Mouse (Mus musculus) midbrain, embryonic 12.5 days (tissue): ENCODE results near the gene Gatad2b. TPM values are rescaled to one million over a fixed set of nuclear protein-coding genes. Genes with fewer than 3 reads are reported as not detected.

ENCODE experiments used
- ATAC-seq: fragments of 200-750 bp; cut with Nextera tagmentation; 2 replicates; pipeline ENCODE4 v1.8.0; 2017; ENCODE audit warnings: low read depth, moderate TSS enrichment, moderate library complexity; ENCODE audit not compliant: low FRiP score
- H3K27ac ChIP-seq: fragments of 300-500 bp; sonication (generic); replicated peaks from 2 replicates; pipeline ENCODE4 v1.5.1; 2016; ENCODE audit warnings: mild to moderate bottlenecking
- H3K27me3 ChIP-seq: fragments of 300-500 bp; sonication (generic); 2 replicates; pipeline ENCODE4 v1.6.1; 2016; ENCODE audit warnings: mild to moderate bottlenecking
- H3K36me3 ChIP-seq: fragments of 300-500 bp; sonication (generic); 2 replicates; pipeline ENCODE4 v1.6.1; 2016
- H3K4me1 ChIP-seq: fragments of 300-500 bp; sonication (generic); 2 replicates; pipeline ENCODE4 v1.6.1; 2016
- H3K4me2 ChIP-seq: fragments of 300-500 bp; sonication (generic); replicated peaks from 2 replicates; pipeline ENCODE4 v1.6.1; 2016; ENCODE audit warnings: mild to moderate bottlenecking, moderate library complexity
- H3K4me3 ChIP-seq: fragments of 300-500 bp; sonication (generic); 2 replicates; pipeline ENCODE4 v1.5.1; 2016; ENCODE audit warnings: mild to moderate bottlenecking
- H3K9ac ChIP-seq: fragments of 300-500 bp; sonication (generic); replicated peaks from 2 replicates; pipeline ENCODE4 v1.6.1; 2016; ENCODE audit warnings: mild to moderate bottlenecking, moderate library complexity
- H3K9me3 ChIP-seq: fragments of 300-500 bp; sonication (generic); 2 replicates; pipeline ENCODE4 v1.6.1; 2016; ENCODE audit warnings: mild to moderate bottlenecking
- WGBS: fragments of 180-500 bp; shearing (Covaris S2); methylation state at CpG from one replicate; pipeline ENCODE4 v1.1.7; 2016; 5-methylcytosine and 5-hydroxymethylcytosine counted together
- polyA plus RNA-seq: library from polyadenylated mRNA; unstranded; fragments of >200 nt; fragmentation: Nextera tagmentation; extraction: Ambion mirVana; gene quantifications from 2 replicates; pipeline ENCODE4 v1.2.1, GENCODE M21; 2016

Gene Gatad2b
- polyA plus RNA-seq, 1 experiment from 2014 or later = 15.9 TPM

- Histone ChIP-seq H3K9me3 (no peaks in the 10 kb centered on the region), H3K4me3 (peak overlapping the region; percentile 91), H3K4me2 (peak overlapping the region; percentile 84), H3K27me3 (no peaks in the 10 kb centered on the region), H3K27ac (peak overlapping the region; percentile 89), H3K36me3 (peaks cover 39% of the 10 kb centered on the region), H3K9ac (peak overlapping the region; percentile 96), H3K4me1 (peaks cover 13% of the 10 kb centered on the region)
- peak; percentile 78 for ATAC-seq
- WGBS = under 1% methylated on average over 41 of the region's 41 CpGs
Observed at GRCm38 (mm10) chr3:90254419-90255193, 38.4 kb upstream of the Gatad2b start.

GRCm38 (mm10) chr3:90255194-90255565, 37.8 kb upstream of the Gatad2b start:
- H3K4me1 ChIP-seq = peaks cover 13% of the 10 kb centered on the region
- H3K9ac ChIP-seq = peak overlapping the region; percentile 96
- peak overlapping the region; percentile 84 for H3K4me2 ChIP-seq
- 28% methylated on average over 2 of the region's 2 CpGs for WGBS
- no peaks in the 10 kb centered on the region for H3K27me3 ChIP-seq
- peaks cover 45% of the 10 kb centered on the region for H3K36me3 ChIP-seq
- peak overlapping the region; percentile 89 for H3K27ac ChIP-seq
- no peaks in the 10 kb centered on the region for H3K9me3 ChIP-seq
- no peak for ATAC-seq
- H3K4me3 ChIP-seq = peak overlapping the region; percentile 91

- H3K4me3 ChIP-seq = peak overlapping the region; percentile 91
- WGBS = 94% methylated on average over 14 of the region's 14 CpGs
- H3K36me3 ChIP-seq = peaks cover 46% of the 10 kb centered on the region
- H3K27me3 ChIP-seq = no peaks in the 10 kb centered on the region
- no peak overlapping the region for H3K27ac ChIP-seq
- no peaks in the 10 kb centered on the region for H3K9me3 ChIP-seq
- peaks cover 13% of the 10 kb centered on the region for H3K4me1 ChIP-seq
- H3K9ac ChIP-seq = peak overlapping the region; percentile 96; the same call in 1 of the 2 replicates
- no peak for ATAC-seq
- peak overlapping the region; percentile 84 for H3K4me2 ChIP-seq
Observed at GRCm38 (mm10) chr3:90255784-90256353, 37.1 kb upstream of the Gatad2b start.

- Histone ChIP-seq H3K4me1 (peaks cover 13% of the 10 kb centered on the region), H3K9ac (no peak overlapping the region), H3K4me2 (no peak overlapping the region), H3K27me3 (no peaks in the 10 kb centered on the region), H3K27ac (no peak overlapping the region), H3K4me3 (no peak overlapping the region), H3K36me3 (peaks cover 48% of the 10 kb centered on the region), H3K9me3 (no peaks in the 10 kb centered on the region)
- ATAC-seq = no peak
- WGBS = 94% methylated on average over 19 of the region's 19 CpGs
Observed at GRCm38 (mm10) chr3:90256731-90257530, 36.0 kb upstream of the Gatad2b start.

GRCm38 (mm10) chr3:90258521-90258920, 34.5 kb upstream of the Gatad2b start:
- no peak for ATAC-seq
- 89% methylated on average over 4 of the region's 4 CpGs for WGBS
- no peaks in the 10 kb centered on the region for H3K27me3 ChIP-seq

GRCm38 (mm10) chr3:90263121-90263771, 29.7 kb upstream of the Gatad2b start:
- H3K4me2 ChIP-seq = no peak overlapping the region
- H3K4me3 ChIP-seq = no peak overlapping the region
- H3K27me3 ChIP-seq = no peaks in the 10 kb centered on the region
- 0 out of 2 replicates have a peak overlapping the region, but pooled peaks have one; percentile 5 for H3K9ac ChIP-seq
- H3K4me1 ChIP-seq = peaks cover 14% of the 10 kb centered on the region
- H3K9me3 ChIP-seq = no peaks in the 10 kb centered on the region
- H3K36me3 ChIP-seq = peaks cover 60% of the 10 kb centered on the region
- 93% methylated on average over 5 of the region's 5 CpGs for WGBS
- ATAC-seq = no peak
- H3K27ac ChIP-seq = no peak overlapping the region

More at GRCm38 (mm10) chr3:90258521-90258920, 34.5 kb upstream of the Gatad2b start:
- H3K36me3 ChIP-seq = peaks cover 64% of the 10 kb centered on the region
- H3K4me1 ChIP-seq = peaks cover 13% of the 10 kb centered on the region
- H3K9ac ChIP-seq = no peak overlapping the region
- H3K27ac ChIP-seq = no peak overlapping the region
- no peak overlapping the region for H3K4me3 ChIP-seq
- H3K9me3 ChIP-seq = no peaks in the 10 kb centered on the region
- H3K4me2 ChIP-seq = no peak overlapping the region

- peak overlapping the region; percentile 92; the same call in 1 of the 2 replicates for H3K9ac ChIP-seq
- no peak for ATAC-seq
- H3K36me3 ChIP-seq = peaks cover 47% of the 10 kb centered on the region
- no peaks in the 10 kb centered on the region for H3K27me3 ChIP-seq
- H3K27ac ChIP-seq = peak overlapping the region; percentile 94
- H3K4me3 ChIP-seq = peak overlapping the region; percentile 96
- peaks cover 14% of the 10 kb centered on the region for H3K4me1 ChIP-seq
- H3K9me3 ChIP-seq = no peaks in the 10 kb centered on the region
- WGBS = 34% methylated on average over 10 of the region's 10 CpGs
- H3K4me2 ChIP-seq = peak overlapping the region; percentile 92
Observed at GRCm38 (mm10) chr3:90264687-90265033, 28.3 kb upstream of the Gatad2b start.

GRCm38 (mm10) chr3:90265034-90265931, 27.7 kb upstream of the Gatad2b start, which contains the start of gene Dennd4b:
Gene Dennd4b (plus strand): TSS chr3:90265185.
- ATAC-seq = peak; percentile 80
- Histone ChIP-seq H3K27ac (peak within 1 kb of the TSS; percentile 94), H3K4me3 (peak within 1 kb of the TSS; percentile 96)

GRCm38 (mm10) chr3:90265932-90266741, 26.8 kb upstream of the Gatad2b start:
- Histone ChIP-seq H3K27ac (peak overlapping the region; percentile 94), H3K4me3 (peak overlapping the region; percentile 96), H3K27me3 (no peaks in the 10 kb centered on the region), H3K4me2 (peak overlapping the region; percentile 92), H3K9me3 (no peaks in the 10 kb centered on the region), H3K9ac (peak overlapping the region; percentile 92), H3K4me1 (peaks cover 14% of the 10 kb centered on the region), H3K36me3 (peaks cover 41% of the 10 kb centered on the region)
- peak; percentile 47 for ATAC-seq
- WGBS = 26% methylated on average over 16 of the region's 16 CpGs

More at GRCm38 (mm10) chr3:90265034-90265931, 27.7 kb upstream of the Gatad2b start, which contains the start of gene Dennd4b:
- H3K4me2 ChIP-seq = peak within 1 kb of the TSS; percentile 92
- no peaks in the 10 kb centered on the region for H3K27me3 ChIP-seq
- H3K4me1 ChIP-seq = peaks cover 14% of the 10 kb centered on the region
- no peaks in the 10 kb centered on the region for H3K9me3 ChIP-seq
- H3K36me3 ChIP-seq = peaks cover 41% of the 10 kb centered on the region
- peak within 1 kb of the TSS; percentile 92 for H3K9ac ChIP-seq
- under 1% methylated on average over 83 of the region's 87 CpGs for WGBS
